Comparison of ENCODE assay signal across 11 mouse cellular contexts in genomic region chr7:58730831-58731230, GRCm38 (mm10).
DNase-seq lines count a peak whose midpoint lies in the region; ATAC-seq and TF ChIP-seq lines count a peak whose summit lies in the region.
"Had no signal": no experiment of that assay in that cellular context is flagged by ENCODE, and none has a peak within 500 bp of the region (broad histone marks: within the 10 kb centered on the region; RNA-seq: fewer than 3 reads in every experiment).

No protein-coding gene starts in this region.

- H3K27ac ChIP-seq in thymus, adult 2 months (ENCODE audit: control insufficient read depth, insufficient read depth, low read length) = peak overlapping the region; percentile 64; the same call in 1 of the 2 replicates
- H3K27ac ChIP-seq in cortical plate, adult 2 months (ENCODE audit: insufficient read depth, low read length) = peak overlapping the region; percentile 15; the same call in 1 of the 2 replicates
- H3K27ac ChIP-seq in liver, postnatal 0 days (ENCODE audit: low read depth) = no peak overlapping the region
- H3K27ac ChIP-seq in forebrain, embryonic 14.5 days (ENCODE audit: low read depth, low read length) = no peak overlapping the region
- H3K27ac ChIP-seq: forebrain, embryonic 10.5 days; hindbrain, postnatal 0 days; limb, embryonic 13.5 days; midbrain, embryonic 13.5 days had no signal

- H3K4me1 ChIP-seq in thymus, adult 2 months (replicated peaks; ENCODE audit: control insufficient read depth, insufficient read depth, low read length) = peaks cover 26% of the 10 kb centered on the region
- H3K4me1 ChIP-seq in cortical plate, adult 2 months (ENCODE audit: control insufficient read depth, insufficient read depth, low read length) = peaks cover 3% of the 10 kb centered on the region; the same call in 1 of the 2 replicates
- peaks cover 2% of the 10 kb centered on the region; the same call in 1 of the 2 replicates for H3K4me1 ChIP-seq in liver, postnatal 0 days (ENCODE audit: insufficient read depth)
- no peaks in the 10 kb centered on the region for H3K4me1 ChIP-seq in forebrain, embryonic 14.5 days (ENCODE audit: control insufficient read depth, insufficient read depth, low read length)
- H3K4me1 ChIP-seq: midbrain, embryonic 13.5 days had no signal

- TF ChIP-seq POLR2A in thymus, adult 2 months (IDR thresholded peaks at IDR 0.05; ENCODE audit: control insufficient read depth, extremely low read depth, insufficient read depth, low read length, poor library complexity) = no peak
- TF ChIP-seq POLR2A in cortical plate, adult 2 months (IDR thresholded peaks at IDR 0.05; ENCODE audit: extremely low read depth, insufficient read depth, low read length) = no peak

- H3K4me2 ChIP-seq in liver, postnatal 0 days (ENCODE audit: low read depth, low read length) = no peak overlapping the region
- H3K4me2 ChIP-seq in forebrain, embryonic 14.5 days (ENCODE audit: low read length) = no peak overlapping the region
- H3K4me2 ChIP-seq: limb, embryonic 13.5 days; midbrain, embryonic 13.5 days had no signal

- TF ChIP-seq CTCF in thymus, adult 2 months (IDR thresholded peaks at IDR 0.05; ENCODE audit: borderline replicate concordance, control insufficient read depth, extremely low read depth, insufficient read depth, low read length, poor library complexity) = no peak
- TF ChIP-seq CTCF in cortical plate, adult 2 months (IDR thresholded peaks at IDR 0.05; ENCODE audit: extremely low read depth, insufficient read depth, low read length) = no peak
- TF ChIP-seq CTCF in liver, postnatal 0 days (IDR thresholded peaks at IDR 0.05; ENCODE audit: low read depth) = no peak

- no peak for DNase-seq in thymus, adult 2 months
- no peak for DNase-seq in thymus, postnatal 10 days (ENCODE audit: low spot score in 2 of 2)
- DNase-seq in liver, postnatal 0 days = no peak
- peak; percentile 25 for DNase-seq in splenic B cell, adult 2 months (ENCODE audit: low read depth, low spot score)
- DNase-seq in forebrain, embryonic 14.5 days (ENCODE audit: low spot score) = no peak
- no peak for DNase-seq in lung, postnatal 4 days

- no peak; the same call in 1 of the 2 replicates for TF ChIP-seq EP300 in liver, postnatal 0 days (IDR thresholded peaks at IDR 0.05; ENCODE audit: low read depth)

- ATAC-seq in liver, postnatal 0 days = 0 out of 2 replicates have a peak, but pooled peaks have one; percentile 25
- ATAC-seq in forebrain, embryonic 14.5 days = no peak
- ATAC-seq: hindbrain, postnatal 0 days; midbrain, embryonic 13.5 days had no signal

- no peaks in the 10 kb centered on the region for H3K9me3 ChIP-seq in liver, postnatal 0 days (ENCODE audit: low read length)
- no peaks in the 10 kb centered on the region for H3K9me3 ChIP-seq in forebrain, embryonic 14.5 days (replicated peaks; ENCODE audit: control insufficient read depth, low read length)
- H3K9me3 ChIP-seq: forebrain, embryonic 10.5 days; limb, embryonic 13.5 days; midbrain, embryonic 13.5 days had no signal

- no peak overlapping the region for H3K9ac ChIP-seq in liver, postnatal 0 days (replicated peaks)
- no peak overlapping the region for H3K9ac ChIP-seq in forebrain, embryonic 14.5 days (ENCODE audit: low read length)
- H3K9ac ChIP-seq: limb, embryonic 13.5 days; midbrain, embryonic 13.5 days had no signal

- 7% methylated on average over 1 of the region's 1 CpGs for WGBS in thymus, adult 2 months
- WGBS in liver, postnatal 0 days (ENCODE audit: insufficient replicate concordance) = 0% methylated on average over 1 of the region's 1 CpGs
- WGBS in forebrain, embryonic 14.5 days = 88% methylated on average over 1 of the region's 1 CpGs

- no peaks in the 10 kb centered on the region for H3K27me3 ChIP-seq in thymus, adult 2 months (ENCODE audit: control insufficient read depth, insufficient read depth, low read length)
- H3K27me3 ChIP-seq in liver, postnatal 0 days (ENCODE audit: insufficient read depth, low read length) = no peaks in the 10 kb centered on the region
- H3K27me3 ChIP-seq in splenic B cell, adult 2 months (ENCODE audit: control insufficient read depth, insufficient read depth, low read length, poor library complexity, severe bottlenecking) = no peaks in the 10 kb centered on the region
- H3K27me3 ChIP-seq in forebrain, embryonic 14.5 days (replicated peaks; ENCODE audit: control insufficient read depth, insufficient read depth, low read length) = no peaks in the 10 kb centered on the region
- H3K27me3 ChIP-seq: limb, embryonic 13.5 days; midbrain, embryonic 13.5 days had no signal

- no peak overlapping the region for H3K4me3 ChIP-seq in thymus, adult 2 months (ENCODE audit: control insufficient read depth, insufficient read depth, low read length)
- H3K4me3 ChIP-seq in cortical plate, adult 2 months (ENCODE audit: insufficient read depth, low read length) = no peak overlapping the region
- no peak overlapping the region for H3K4me3 ChIP-seq in liver, postnatal 0 days (ENCODE audit: low read depth, low read length)
- H3K4me3 ChIP-seq in forebrain, embryonic 14.5 days (ENCODE audit: low read depth, low read length) = no peak overlapping the region
- H3K4me3 ChIP-seq: forebrain, embryonic 10.5 days; limb, embryonic 13.5 days; midbrain, embryonic 13.5 days had no signal

- no peaks in the 10 kb centered on the region for H3K36me3 ChIP-seq in thymus, adult 2 months (ENCODE audit: control insufficient read depth, insufficient read depth, low read length)
- H3K36me3 ChIP-seq in liver, postnatal 0 days (replicated peaks; ENCODE audit: insufficient read depth, low read length) = no peaks in the 10 kb centered on the region
- H3K36me3 ChIP-seq in splenic B cell, adult 2 months (ENCODE audit: control insufficient read depth, insufficient read depth, low read length, poor library complexity, severe bottlenecking) = no peaks in the 10 kb centered on the region
- no peaks in the 10 kb centered on the region for H3K36me3 ChIP-seq in forebrain, embryonic 14.5 days (ENCODE audit: control insufficient read depth, insufficient read depth, low read length)
- H3K36me3 ChIP-seq: forebrain, embryonic 10.5 days; limb, embryonic 13.5 days; midbrain, embryonic 13.5 days had no signal

Comparison
In these comparisons a context has a peak if more than half of its experiments do, and no peak if none do; other contexts are left out.
1. H3K27ac ChIP-seq: peak in thymus, adult 2 months (single experiment) and cortical plate, adult 2 months (single experiment); none in liver, postnatal 0 days (single experiment) and forebrain, embryonic 14.5 days (single experiment).